Mouse (Mus musculus) testis, adult 2 months (tissue): ENCODE measurements at regions not wholly inside any gene's neighbourhood (a gene's known extent, or its start where the extent isn't known, plus 50 kb on each side); places are given as distances from the start of the nearest gene placed in this dataset.

ENCODE experiments used
- H3K27ac ChIP-seq: fragments of 200-500 bp; 2 replicates; pipeline ENCODE4 v1.5.1; 2012; ENCODE audit warnings: low read depth, low read length; ENCODE audit not compliant: control insufficient read depth, insufficient read depth
- H3K27me3 ChIP-seq: fragments of 200-500 bp; 2 replicates; pipeline ENCODE4 v1.6.1; 2012; ENCODE audit warnings: mild to moderate bottlenecking, low read length, moderate library complexity; ENCODE audit not compliant: control insufficient read depth, insufficient read depth
- H3K36me3 ChIP-seq: fragments of 200-500 bp; 2 replicates; pipeline ENCODE4 v1.6.1; 2012; ENCODE audit warnings: mild to moderate bottlenecking, low read length; ENCODE audit not compliant: control insufficient read depth, insufficient read depth
- H3K4me1 ChIP-seq: fragments of 200-500 bp; 2 replicates; pipeline ENCODE4 v1.6.1; 2012; ENCODE audit warnings: low read length; ENCODE audit not compliant: control insufficient read depth, insufficient read depth
- H3K4me3 ChIP-seq: fragments of 200-500 bp; 2 replicates; pipeline ENCODE4 v1.5.1; 2012; ENCODE audit warnings: low read depth, mild to moderate bottlenecking, low read length, moderate library complexity, mixed read lengths; ENCODE audit not compliant: control insufficient read depth
- CTCF ChIP-seq: fragments of 200-500 bp; IDR thresholded peaks from 2 replicates; pipeline ENCODE4 v1.5.1; 2012; ENCODE audit warnings: low read depth, mild to moderate bottlenecking, inconsistent platforms, low read length, moderate library complexity; ENCODE audit not compliant: control insufficient read depth, insufficient read depth, insufficient replicate concordance
- POLR2A ChIP-seq: fragments of 200-500 bp; IDR thresholded peaks from 2 replicates; pipeline ENCODE4 v1.6.1; 2012; ENCODE audit warnings: low read depth, mild to moderate bottlenecking, inconsistent platforms, low read length, moderate library complexity; ENCODE audit not compliant: control insufficient read depth

DNA sequence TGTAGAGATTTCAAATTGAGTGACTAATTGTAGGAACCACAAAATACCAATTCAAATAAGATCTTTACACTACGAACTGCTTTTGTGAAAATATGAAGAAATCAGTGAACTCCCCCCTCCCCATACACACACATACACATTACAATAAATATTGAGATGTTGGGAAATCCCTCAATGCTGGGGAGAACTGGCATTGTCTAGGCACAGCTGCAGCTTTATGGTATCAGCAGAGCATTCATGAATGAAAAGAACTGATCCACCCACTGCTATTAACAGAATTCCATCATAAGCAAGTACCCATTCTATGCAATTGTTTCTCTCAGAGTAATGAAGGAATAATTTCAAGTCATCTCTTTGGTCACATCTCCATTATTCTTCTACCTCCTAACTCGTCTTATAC is 79.1 kb upstream of the Pard3b start:
- no peak for TF ChIP-seq CTCF
- no peak for TF ChIP-seq POLR2A
- H3K4me3 ChIP-seq, result no peak overlapping the region
- no peak overlapping the region for H3K27ac ChIP-seq

DNA sequence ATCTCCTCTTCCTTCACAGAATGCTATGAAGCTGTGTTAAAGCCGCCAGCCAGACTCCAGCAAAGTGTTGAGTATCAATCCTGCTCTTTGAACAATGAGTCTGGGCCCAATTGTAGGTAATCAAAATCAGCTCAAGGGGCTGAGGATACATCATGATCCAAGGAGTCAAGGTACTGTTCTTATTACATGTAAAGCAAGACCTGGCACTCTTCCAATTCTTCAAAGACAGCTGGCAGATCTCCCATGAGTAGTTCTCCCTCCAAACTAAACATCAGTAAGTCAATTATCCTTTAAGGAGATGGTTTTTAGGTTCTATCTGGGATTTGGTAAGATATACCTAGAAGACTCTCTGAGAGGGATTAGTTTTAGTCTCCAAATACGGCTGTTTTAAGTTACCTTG is 76.5 kb upstream of the Pard3b start:
- Histone ChIP-seq H3K27me3 (no peaks in the 10 kb centered on the region), H3K4me3 (no peak overlapping the region), H3K27ac (no peak overlapping the region), H3K36me3 (no peaks in the 10 kb centered on the region), H3K4me1 (no peaks in the 10 kb centered on the region)
- TF ChIP-seq POLR2A (no peak), CTCF (no peak)

More for the DNA sequence above, 79.1 kb upstream of the Pard3b start:
- Histone ChIP-seq H3K27me3 (no peaks in the 10 kb centered on the region), H3K36me3 (no peaks in the 10 kb centered on the region), H3K4me1 (no peaks in the 10 kb centered on the region)

DNA sequence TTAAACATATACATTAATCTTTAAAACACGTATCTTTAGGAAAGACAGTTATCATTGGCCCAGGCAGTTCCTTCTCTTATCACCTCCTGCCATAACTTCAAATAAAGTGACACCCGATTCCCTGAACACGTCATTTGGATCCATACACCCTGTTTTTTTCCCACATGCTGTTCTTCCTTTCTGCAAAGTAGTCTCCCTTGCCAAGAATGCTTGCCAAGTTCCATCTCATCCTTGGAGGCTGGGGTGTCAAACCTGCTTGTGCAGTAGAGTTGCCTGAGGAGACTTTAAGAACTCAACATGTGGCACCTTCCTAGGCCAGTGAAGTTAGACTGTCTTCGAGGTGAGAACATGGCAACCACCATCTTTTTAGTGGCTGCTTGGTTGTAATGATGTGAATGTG is 73.2 kb upstream of the Pard3b start:
- Histone ChIP-seq H3K4me1 (no peaks in the 10 kb centered on the region), H3K27ac (no peak overlapping the region), H3K4me3 (no peak overlapping the region), H3K36me3 (no peaks in the 10 kb centered on the region), H3K27me3 (no peaks in the 10 kb centered on the region)
- no peak for TF ChIP-seq POLR2A
- TF ChIP-seq CTCF, result no peak

DNA sequence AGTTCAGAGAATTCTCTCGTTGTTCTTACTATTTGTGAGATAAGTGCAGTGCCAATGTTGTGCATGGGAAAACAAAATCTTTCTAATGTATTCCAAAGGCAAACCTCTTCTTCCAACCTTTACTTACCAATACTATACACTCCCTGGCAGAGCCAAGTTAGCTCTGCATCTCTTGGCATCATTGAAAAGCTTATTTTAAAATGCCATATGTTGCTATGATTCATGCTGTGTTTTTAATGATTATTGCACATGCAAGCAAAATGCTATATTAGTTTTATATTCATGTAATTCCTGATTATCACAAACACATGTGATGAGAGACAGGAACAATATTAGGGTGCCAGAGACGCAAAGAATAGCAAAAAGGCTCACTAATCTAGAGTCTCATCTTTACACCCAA is 64.3 kb upstream of the Pard3b start:
- Histone ChIP-seq H3K4me3 (no peak overlapping the region), H3K36me3 (no peaks in the 10 kb centered on the region), H3K27ac (no peak overlapping the region), H3K27me3 (no peaks in the 10 kb centered on the region), H3K4me1 (no peaks in the 10 kb centered on the region)
- TF ChIP-seq POLR2A (no peak), CTCF (no peak)

DNA sequence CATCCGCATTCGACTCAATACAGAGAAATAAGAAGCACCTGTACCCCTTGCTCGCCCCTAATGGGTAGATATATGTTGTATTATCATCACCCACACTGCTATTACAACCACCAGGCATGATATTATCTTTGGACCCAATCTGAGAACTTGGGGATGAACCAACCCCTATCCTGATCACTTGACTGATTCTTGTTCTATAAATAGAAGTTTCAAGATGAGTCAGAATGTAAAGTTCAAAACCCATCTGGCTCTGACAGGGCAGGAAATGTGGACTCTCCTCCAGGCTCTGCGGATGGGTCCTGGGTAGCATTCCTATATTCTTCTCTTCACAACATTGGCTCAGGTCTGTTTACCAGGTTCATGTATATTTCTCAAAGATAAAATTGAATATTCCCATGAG is 61.9 kb upstream of the Pard3b start:
- Histone ChIP-seq H3K27me3 (no peaks in the 10 kb centered on the region), H3K36me3 (no peaks in the 10 kb centered on the region), H3K4me3 (no peak overlapping the region), H3K27ac (no peak overlapping the region), H3K4me1 (no peaks in the 10 kb centered on the region)
- no peak for TF ChIP-seq POLR2A
- TF ChIP-seq CTCF, result no peak

DNA sequence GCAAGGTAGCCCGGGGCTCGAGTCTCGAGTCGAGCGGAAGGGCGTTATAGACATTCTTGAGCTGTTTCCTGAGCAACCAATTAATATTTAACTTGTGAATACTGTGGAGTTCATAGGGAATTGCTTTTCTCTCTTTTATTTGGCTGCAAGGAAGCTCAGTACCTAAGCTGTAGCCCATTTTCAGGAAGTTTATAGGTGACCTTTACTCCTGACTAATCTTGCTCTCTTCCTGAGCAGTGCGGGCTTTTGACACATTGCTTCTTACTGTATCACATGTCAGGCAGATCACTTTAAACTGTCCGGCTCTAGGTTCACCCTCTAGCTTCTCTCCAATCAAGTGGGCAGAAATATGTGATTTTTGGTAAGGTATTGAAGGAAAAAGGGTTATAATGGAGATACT is 51.4 kb upstream of the Pard3b start:
- Histone ChIP-seq H3K27ac (no peak overlapping the region), H3K36me3 (no peaks in the 10 kb centered on the region), H3K4me3 (no peak overlapping the region), H3K27me3 (no peaks in the 10 kb centered on the region), H3K4me1 (no peaks in the 10 kb centered on the region)
- no peak for TF ChIP-seq POLR2A
- no peak for TF ChIP-seq CTCF
